Mouse (Mus musculus) limb, embryonic 14.5 days (tissue): ENCODE measurements around the gene 1810010H24Rik. TPM values are rescaled to one million over a fixed set of nuclear protein-coding genes. Genes with fewer than 3 reads are reported as not detected.
A peak's percentile ranks its signal among the peaks of the same experiment; 100 is the strongest.
"Not testable (repeated sequence)": the region's sequence is repeated elsewhere in the genome, so short reads cannot be mapped to it uniquely, and the experiment has no call there.

ENCODE experiments used
- ATAC-seq: fragments of 200-750 bp; cut with Nextera tagmentation; 2 replicates; pipeline ENCODE4 v1.8.0; 2017; ENCODE audit warnings: low read depth, moderate number of reproducible peaks, moderate TSS enrichment; ENCODE audit not compliant: low FRiP score
- DNase-seq: peaks from one replicate; pipeline ENCODE4 v3.0.0-alpha.2; 2015; ENCODE audit warnings: low spot score
- H3K27ac ChIP-seq: fragments of 300-500 bp; sonication (generic); replicated peaks from 2 replicates; pipeline ENCODE4 v1.5.1; 2014; ENCODE audit warnings: low read depth, mild to moderate bottlenecking, low read length, moderate library complexity, mixed read lengths
- H3K27me3 ChIP-seq: fragments of 300-500 bp; sonication (generic); 2 replicates; pipeline ENCODE4 v1.6.1; 2014; ENCODE audit warnings: low read length, mixed read lengths; ENCODE audit not compliant: control insufficient read depth, insufficient read depth
- H3K36me3 ChIP-seq: fragments of 300-500 bp; sonication (generic); 2 replicates; pipeline ENCODE4 v1.6.1; 2014; ENCODE audit warnings: mild to moderate bottlenecking, low read length, moderate library complexity, mixed read lengths; ENCODE audit not compliant: control insufficient read depth, insufficient read depth
- H3K4me1 ChIP-seq: fragments of 300-500 bp; sonication (generic); 2 replicates; pipeline ENCODE4 v1.6.1; 2014; ENCODE audit warnings: antibody characterized with exemption, low read length, mixed read lengths; ENCODE audit not compliant: control insufficient read depth, insufficient read depth
- H3K4me2 ChIP-seq: fragments of 300-500 bp; sonication (generic); replicated peaks from 2 replicates; pipeline ENCODE4 v1.6.1; 2014; ENCODE audit warnings: low read depth, mild to moderate bottlenecking, low read length, moderate library complexity; ENCODE audit not compliant: severe bottlenecking
- H3K4me3 ChIP-seq: fragments of 300-500 bp; sonication (generic); replicated peaks from 2 replicates; pipeline ENCODE4 v1.5.1; 2014; ENCODE audit warnings: low read length
- H3K9ac ChIP-seq: fragments of 300-500 bp; sonication (generic); 2 replicates; pipeline ENCODE4 v1.6.1; 2014; ENCODE audit warnings: mild to moderate bottlenecking, low read depth, low read length, moderate library complexity; ENCODE audit not compliant: severe bottlenecking
- H3K9me3 ChIP-seq: fragments of 300-500 bp; sonication (generic); 2 replicates; pipeline ENCODE4 v1.6.1; 2016; ENCODE audit warnings: low read length; ENCODE audit not compliant: control insufficient read depth
- POLR2A ChIP-seq: fragments of 200-500 bp; IDR thresholded peaks from 2 replicates; pipeline ENCODE4 v1.8.0; 2012; ENCODE audit warnings: inconsistent platforms, mild to moderate bottlenecking, moderate library complexity, borderline replicate concordance; ENCODE audit not compliant: insufficient read depth, insufficient read length; ENCODE audit errors: extremely low read depth
- WGBS: fragments of 180-500 bp; shearing (Covaris S2); extraction: QIAGEN DNeasy Blood & Tissue Kit; methylation state at CpG from one replicate; pipeline ENCODE4 v1.1.7; 2014; 5-methylcytosine and 5-hydroxymethylcytosine counted together
- polyA plus RNA-seq, 2 experiments: library from polyadenylated mRNA; depleted of rRNA in 1 of 2; stranded (reverse) in 1 of 2; unstranded in 1 of 2; fragments of >200 nt; fragmentation: Nextera tagmentation in 1 of 2; extraction: Ambion mirVana in 1 of 2; gene quantifications; 2 replicates each; pipeline versions ENCODE4 v1.2.1 to v1.2.3; 2012 to 2014

The 1810010H24Rik gene
- polyA plus RNA-seq, 2 experiments: 2.3 to 2.6 TPM

GRCm38 (mm10) chr11:107016893-107017292 is 8.6 kb upstream of the 1810010H24Rik start:
- no peak overlapping the region for H3K4me2 ChIP-seq
- DNase-seq (peak; percentile 53), ATAC-seq (no peak)
- no peak overlapping the region for H3K4me3 ChIP-seq
- H3K27ac ChIP-seq: no peak overlapping the region
- H3K9ac ChIP-seq: no peak overlapping the region
- no peaks in the 10 kb centered on the region for H3K9me3 ChIP-seq
- peaks cover under 1% of the 10 kb centered on the region for H3K4me1 ChIP-seq
- no peaks in the 10 kb centered on the region for H3K27me3 ChIP-seq
- no peak for TF ChIP-seq POLR2A
- WGBS: 25% methylated on average over 1 of the region's 1 CpGs
- no peaks in the 10 kb centered on the region for H3K36me3 ChIP-seq

- Histone ChIP-seq H3K27ac (no peak overlapping the region), H3K4me2 (no peak overlapping the region), H3K4me3 (no peak overlapping the region), H3K9ac (no peak overlapping the region), H3K4me1 (no peaks in the 10 kb centered on the region), H3K36me3 (no peaks in the 10 kb centered on the region), H3K9me3 (no peaks in the 10 kb centered on the region), H3K27me3 (no peaks in the 10 kb centered on the region)
- no peak for ATAC-seq
- TF ChIP-seq POLR2A: no peak
- WGBS: 48% methylated on average over 6 of the region's 6 CpGs
- no peak for DNase-seq
Observed at GRCm38 (mm10) chr11:107017339-107017886, 8.1 kb upstream of the 1810010H24Rik start.

- H3K9me3 ChIP-seq: no peaks in the 10 kb centered on the region
- H3K4me2 ChIP-seq: no peak overlapping the region
- DNase-seq (no peak), ATAC-seq (no peak)
- no peaks in the 10 kb centered on the region for H3K27me3 ChIP-seq
- no peak overlapping the region for H3K27ac ChIP-seq
- H3K9ac ChIP-seq: no peak overlapping the region
- WGBS: 36% methylated on average over 7 of the region's 8 CpGs
- H3K4me3 ChIP-seq: no peak overlapping the region
- no peak for TF ChIP-seq POLR2A
- no peaks in the 10 kb centered on the region for H3K36me3 ChIP-seq
- no peaks in the 10 kb centered on the region for H3K4me1 ChIP-seq
Observed at GRCm38 (mm10) chr11:107018606-107019005, 6.9 kb upstream of the 1810010H24Rik start.

DNA sequence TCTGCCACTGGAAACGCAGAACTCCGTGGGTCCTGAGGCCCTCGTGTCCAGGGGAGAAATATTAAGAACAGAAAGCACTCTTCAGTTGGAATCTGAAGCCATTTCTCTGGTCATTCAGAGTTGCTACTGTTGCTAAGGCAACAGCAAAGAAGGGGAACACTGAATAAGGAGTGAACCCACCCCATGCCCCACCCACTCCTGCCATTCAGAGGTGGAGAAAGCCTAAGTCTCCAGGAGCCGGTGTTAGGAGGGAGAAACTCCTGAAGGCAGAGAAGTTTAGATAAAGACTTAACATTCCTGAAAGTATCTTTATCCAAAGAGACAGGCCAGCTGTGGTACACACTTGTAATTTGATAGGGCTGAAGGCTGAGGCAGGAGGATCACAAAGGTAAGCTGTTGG is 6.2 kb upstream of the 1810010H24Rik start:
- Histone ChIP-seq H3K4me2 (no peak overlapping the region), H3K36me3 (no peaks in the 10 kb centered on the region), H3K9ac (no peak overlapping the region), H3K27ac (no peak overlapping the region), H3K27me3 (no peaks in the 10 kb centered on the region), H3K4me1 (no peaks in the 10 kb centered on the region), H3K4me3 (no peak overlapping the region), H3K9me3 (no peaks in the 10 kb centered on the region)
- 80% methylated on average over 4 of the region's 4 CpGs for WGBS
- no peak for TF ChIP-seq POLR2A
- DNase-seq (no peak), ATAC-seq (no peak)

GRCm38 (mm10) chr11:107019722-107020121 is 5.8 kb upstream of the 1810010H24Rik start:
- not testable (repeated sequence) for DNase-seq, H3K4me1 ChIP-seq, H3K9ac ChIP-seq, H3K4me3 ChIP-seq, H3K4me2 ChIP-seq, H3K9me3 ChIP-seq, H3K27ac ChIP-seq, H3K27me3 ChIP-seq, ATAC-seq, H3K36me3 ChIP-seq
- WGBS: 92% methylated on average over 3 of the region's 5 CpGs

DNA sequence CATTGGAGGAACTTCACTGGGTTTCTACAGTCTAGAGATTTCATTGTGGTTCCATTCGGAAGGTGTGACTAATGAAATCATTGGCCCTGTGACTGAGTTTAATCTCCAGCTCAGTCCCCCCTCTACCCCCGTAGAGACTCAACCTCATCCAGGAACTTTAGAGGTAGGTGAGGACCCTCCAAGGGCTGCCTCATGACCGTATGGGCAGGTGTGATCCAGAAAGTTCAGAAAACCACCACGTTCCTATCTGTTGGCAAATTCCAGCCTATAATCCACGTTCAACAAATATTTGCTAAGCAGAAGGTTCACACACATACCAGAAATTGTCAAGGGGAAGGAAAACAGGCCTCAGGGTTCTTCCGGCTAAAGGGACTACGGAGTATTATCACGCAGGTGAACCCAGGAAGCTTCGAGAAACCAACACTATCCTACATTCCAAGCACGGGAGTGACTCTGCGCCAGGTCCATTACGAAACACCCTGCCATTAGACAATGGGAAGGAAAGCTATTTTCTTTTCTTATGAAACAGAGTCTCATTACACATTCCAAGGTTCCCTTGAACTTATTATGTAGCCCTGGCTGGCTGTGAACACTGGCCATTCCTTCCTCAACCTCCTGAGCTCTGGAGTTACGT is 3.3 kb upstream of the 1810010H24Rik start:
- H3K4me2 ChIP-seq: no peak overlapping the region
- no peak overlapping the region for H3K27ac ChIP-seq
- H3K4me3 ChIP-seq: no peak overlapping the region
- no peaks in the 10 kb centered on the region for H3K36me3 ChIP-seq
- H3K4me1 ChIP-seq: peaks cover 13% of the 10 kb centered on the region
- no peaks in the 10 kb centered on the region for H3K9me3 ChIP-seq
- TF ChIP-seq POLR2A: no peak
- WGBS: 78% methylated on average over 13 of the region's 13 CpGs
- DNase-seq (no peak), ATAC-seq (no peak)
- no peak overlapping the region for H3K9ac ChIP-seq
- peaks cover 10% of the 10 kb centered on the region for H3K27me3 ChIP-seq
